Mouse (Mus musculus) adrenal gland, adult 2 months (tissue): ENCODE measurements around the gene Frmd4a. TPM values are rescaled to one million over a fixed set of nuclear protein-coding genes. Genes with fewer than 3 reads are reported as not detected.

Experiments used
- DNase-seq: peaks from one replicate; pipeline ENCODE4 v3.0.0; 2021
- polyA plus RNA-seq: library from polyadenylated mRNA; depleted of rRNA; stranded (reverse); fragments of >200 nt; gene quantifications from 2 replicates; pipeline ENCODE4 v1.2.3, GENCODE M21; 2012
- total RNA-seq, 2 experiments: library from RNA; stranded (reverse); gene quantifications; 2 replicates each; pipeline ENCODE4 v1.2.3; 2021

The Frmd4a gene
- total and polyA plus RNA-seq, 3 experiments = 9.8 to 15.8 (median 11.4) TPM

- peak; percentile 33 for DNase-seq
Measured at GRCm38 (mm10) chr2:4286390-4286901, 268.9 kb downstream of the Frmd4a start.

GRCm38 (mm10) chr2:4290475-4290874 is 273.0 kb downstream of the Frmd4a start:
- DNase-seq = no peak

DNA sequence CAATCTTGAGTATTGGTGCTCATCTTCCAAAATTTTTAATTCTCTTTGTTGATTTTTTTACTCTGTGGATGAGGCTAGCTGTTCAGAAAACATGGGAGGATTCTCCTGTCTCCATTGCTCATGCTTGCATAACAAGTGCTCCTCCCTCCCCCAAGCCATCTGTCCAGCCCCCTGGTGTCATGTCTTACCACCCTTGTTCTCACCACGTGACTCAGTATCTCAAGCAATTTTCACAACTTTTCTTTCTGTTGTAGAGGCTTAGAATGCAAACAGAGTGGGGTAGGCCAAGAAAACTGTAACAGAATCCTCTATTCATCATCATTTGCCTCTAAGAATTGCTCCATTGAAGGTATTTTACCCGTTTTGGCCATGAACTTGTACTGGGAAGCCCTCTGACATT is 273.6 kb downstream of the Frmd4a start:
- DNase-seq = no peak

DNA sequence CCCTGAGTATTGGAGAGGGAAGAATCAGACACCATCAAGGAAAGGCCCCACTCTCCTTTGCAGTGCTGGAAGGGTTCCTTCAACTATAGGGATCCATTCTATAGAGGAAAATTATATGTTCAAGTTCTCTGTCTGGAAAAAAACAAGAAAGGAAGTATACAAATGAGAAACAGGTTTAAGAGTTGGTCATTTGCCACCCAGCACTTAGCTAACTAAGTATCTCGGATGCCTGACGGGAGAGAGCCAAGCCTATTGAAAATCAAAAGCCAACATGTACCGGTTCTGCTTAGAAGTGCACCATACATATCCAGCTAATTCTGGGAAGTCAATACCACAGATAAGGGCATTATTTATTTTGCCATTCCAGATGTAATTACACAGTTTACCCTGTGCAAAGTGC is 274.2 kb downstream of the Frmd4a start:
- no peak for DNase-seq

- DNase-seq = no peak
Measured at GRCm38 (mm10) chr2:4293726-4294125, 276.2 kb downstream of the Frmd4a start.

DNA sequence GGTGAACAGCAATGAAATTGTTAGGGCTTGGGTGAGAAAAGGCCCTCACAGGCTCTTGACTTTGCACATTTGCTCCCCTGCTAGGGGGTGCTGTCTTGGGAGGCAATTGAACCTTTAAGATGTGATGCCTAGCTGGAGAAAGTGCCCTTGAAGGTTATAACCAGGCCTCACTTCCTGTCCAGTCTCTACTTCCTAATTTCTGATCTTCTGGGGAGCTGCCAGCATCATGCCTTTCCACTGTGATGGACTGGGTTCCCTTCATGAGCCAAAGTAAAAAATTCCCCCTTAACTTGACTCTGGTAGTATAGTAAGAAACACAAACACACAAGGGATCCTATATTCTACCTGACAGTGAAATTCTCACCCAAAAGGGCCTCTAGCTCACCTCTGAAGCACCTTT is 278.1 kb downstream of the Frmd4a start:
- DNase-seq = no peak

DNA sequence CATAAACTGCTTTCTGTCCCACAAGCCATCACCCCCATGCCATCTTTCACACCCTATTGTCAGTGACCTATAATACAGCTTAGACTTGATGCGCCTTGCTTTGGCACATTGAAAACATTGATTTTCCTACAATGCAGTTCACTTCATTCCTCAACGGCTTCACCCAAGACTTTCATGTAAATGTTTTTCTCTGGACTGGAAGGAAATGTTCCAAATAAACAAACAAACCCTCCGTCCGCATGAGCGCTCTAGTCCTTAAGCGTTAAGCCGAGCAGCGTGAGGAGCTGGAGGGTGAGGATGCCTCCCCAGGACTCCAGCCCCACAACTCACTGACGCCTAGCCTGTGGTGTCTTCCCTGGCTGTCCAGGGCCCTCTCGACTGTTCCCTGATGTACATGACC is 279.4 kb downstream of the Frmd4a start:
- no peak for DNase-seq

- no peak for DNase-seq
Measured at GRCm38 (mm10) chr2:4298325-4299215, 281.1 kb downstream of the Frmd4a start.

DNA sequence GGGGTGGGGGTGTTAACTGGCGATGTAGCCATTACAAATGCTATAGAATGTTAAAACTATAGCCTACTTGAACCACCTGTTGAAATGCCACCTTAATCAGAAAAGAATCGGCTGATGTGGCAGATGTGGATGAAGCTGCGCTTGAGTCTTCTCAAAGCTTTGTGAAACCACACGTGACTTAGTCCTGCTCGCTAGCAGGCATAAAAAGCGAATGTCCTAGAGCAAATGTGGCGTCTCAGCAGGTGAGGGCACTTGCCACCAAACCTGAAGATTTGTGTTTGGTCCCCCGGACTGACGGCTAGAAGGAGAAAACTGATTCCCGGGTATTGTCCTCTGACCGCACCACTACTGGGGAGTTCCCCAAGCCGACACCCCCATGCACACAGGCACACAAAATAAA is 282.1 kb downstream of the Frmd4a start:
- DNase-seq = no peak

- DNase-seq = peak; percentile 5
Measured at GRCm38 (mm10) chr2:4300383-4300811, 282.9 kb downstream of the Frmd4a start.

DNA sequence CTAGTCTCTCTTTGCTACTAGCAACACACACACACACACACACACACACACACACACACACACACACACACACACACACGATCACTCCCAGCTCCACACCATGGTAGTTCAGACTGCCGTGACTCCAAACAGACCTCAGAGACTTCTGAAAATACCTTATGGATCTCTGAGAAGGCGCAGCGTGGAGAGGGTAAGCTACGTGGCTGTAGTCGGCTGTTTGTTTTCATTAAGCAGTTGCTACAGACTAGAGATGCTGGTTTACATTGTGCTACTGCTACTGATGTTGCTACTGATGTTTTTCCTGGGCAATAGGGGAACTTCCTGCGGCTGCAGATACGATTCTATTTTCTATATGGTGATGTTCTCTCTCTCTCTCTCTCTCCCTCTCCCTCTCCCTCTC is 283.3 kb downstream of the Frmd4a start:
- DNase-seq = no peak

DNA sequence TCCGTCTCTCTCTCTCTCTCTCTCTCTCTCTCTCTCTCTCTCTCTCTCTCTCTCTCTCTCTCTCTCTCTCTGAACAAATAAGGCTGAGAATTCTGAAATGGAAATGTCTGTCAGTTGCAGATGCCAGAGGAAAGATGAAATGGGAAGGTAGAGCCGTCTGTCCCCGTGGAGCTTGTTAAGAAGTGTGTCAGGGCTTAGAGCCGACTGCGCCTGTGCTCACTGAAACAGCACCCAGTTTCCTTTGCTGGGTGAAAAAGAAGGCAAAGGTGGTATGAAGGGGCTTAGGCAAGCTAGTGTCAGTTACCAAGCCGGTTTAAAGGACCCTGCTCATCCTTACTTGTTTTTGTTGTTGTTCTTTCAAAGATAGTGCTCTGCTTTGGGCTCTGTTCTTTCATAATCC is 283.7 kb downstream of the Frmd4a start:
- no peak for DNase-seq

- DNase-seq = no peak
Measured at GRCm38 (mm10) chr2:4301692-4302091, 284.2 kb downstream of the Frmd4a start.

GRCm38 (mm10) chr2:4302119-4302518 is 284.6 kb downstream of the Frmd4a start:
- DNase-seq = no peak

- DNase-seq = no peak
Measured at GRCm38 (mm10) chr2:4307076-4307475, 289.6 kb downstream of the Frmd4a start.

GRCm38 (mm10) chr2:4314545-4314944 is 297.0 kb downstream of the Frmd4a start:
- DNase-seq = no peak

DNA sequence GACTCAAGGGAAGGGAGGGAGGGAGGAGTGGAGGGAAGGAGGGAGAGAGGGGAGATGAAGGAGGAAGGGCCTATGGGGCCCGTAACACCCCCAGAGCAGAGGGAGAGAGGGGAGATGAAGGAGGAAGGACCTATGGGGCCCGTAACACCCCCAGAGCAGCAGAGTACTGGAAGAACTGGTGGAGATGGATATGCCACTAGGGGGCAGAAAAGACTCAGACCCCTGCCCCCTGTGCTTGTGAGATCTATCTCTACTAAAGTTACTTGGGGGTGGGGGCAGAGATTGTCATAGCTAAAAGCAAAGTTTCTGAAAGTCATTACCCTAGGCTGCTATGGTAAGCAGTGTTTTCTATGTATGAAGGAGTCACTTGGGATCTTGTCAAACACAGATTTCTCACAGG is 299.1 kb downstream of the Frmd4a start:
- peak; percentile 11 for DNase-seq

- DNase-seq = peak; percentile 57
Measured at GRCm38 (mm10) chr2:4318134-4318533, 300.6 kb downstream of the Frmd4a start.

DNA sequence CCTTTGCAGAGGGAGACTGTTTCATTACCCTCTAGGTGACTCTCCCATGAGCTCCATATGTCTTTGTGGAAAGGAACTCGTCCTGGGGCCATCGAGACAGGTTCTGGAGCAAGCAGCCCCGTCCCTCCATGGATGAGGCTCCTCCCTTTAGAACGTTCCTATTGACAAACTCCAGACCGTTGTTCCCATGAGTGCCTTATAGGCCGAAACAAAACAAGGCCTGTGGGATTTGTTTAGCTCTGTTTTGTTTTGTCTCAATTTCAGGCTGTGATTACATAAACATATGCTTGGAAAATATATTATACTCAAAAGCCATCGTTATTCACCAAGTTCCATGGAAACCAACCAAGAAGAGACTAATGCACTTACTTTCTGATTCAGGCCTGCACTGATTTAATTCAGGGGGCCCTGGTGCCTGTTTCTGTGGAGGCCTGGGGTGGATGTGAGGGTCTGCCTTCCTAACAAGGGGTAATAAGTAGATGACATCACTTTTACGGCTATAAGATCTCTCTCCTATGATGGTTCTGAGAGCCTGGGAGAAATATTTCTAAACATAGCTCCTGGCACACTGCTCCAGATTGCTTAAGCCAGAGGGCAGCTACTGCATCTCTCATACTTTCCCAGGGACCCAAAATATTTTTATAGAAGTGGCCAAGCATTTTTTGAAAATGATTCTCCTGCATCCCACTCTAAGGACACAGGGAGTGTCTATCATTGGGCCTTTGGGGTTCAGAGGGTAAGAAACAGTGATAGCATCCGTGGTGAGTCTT is 308.9 kb downstream of the Frmd4a start:
- DNase-seq = no peak

DNA sequence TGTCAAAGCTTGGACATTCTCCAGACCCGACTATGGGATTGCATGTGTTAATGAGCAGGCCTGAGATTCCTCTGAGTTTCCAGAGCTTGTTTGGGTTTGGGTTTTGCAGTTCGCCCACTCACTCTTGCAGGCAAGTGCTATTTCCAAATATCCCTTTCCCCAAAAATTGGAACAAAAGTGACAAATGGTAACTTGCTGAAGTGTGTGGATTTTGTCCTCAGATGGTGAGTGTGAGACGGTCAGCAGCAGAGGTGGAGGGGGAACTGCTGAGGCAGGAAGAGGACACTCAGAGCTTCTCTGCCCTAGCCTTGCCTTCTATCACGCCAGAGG is 309.5 kb downstream of the Frmd4a start:
- DNase-seq = no peak

GRCm38 (mm10) chr2:4332441-4332840 is 314.9 kb downstream of the Frmd4a start:
- DNase-seq = no peak

- no peak for DNase-seq
Measured at GRCm38 (mm10) chr2:4334201-4334600, 316.7 kb downstream of the Frmd4a start.

DNA sequence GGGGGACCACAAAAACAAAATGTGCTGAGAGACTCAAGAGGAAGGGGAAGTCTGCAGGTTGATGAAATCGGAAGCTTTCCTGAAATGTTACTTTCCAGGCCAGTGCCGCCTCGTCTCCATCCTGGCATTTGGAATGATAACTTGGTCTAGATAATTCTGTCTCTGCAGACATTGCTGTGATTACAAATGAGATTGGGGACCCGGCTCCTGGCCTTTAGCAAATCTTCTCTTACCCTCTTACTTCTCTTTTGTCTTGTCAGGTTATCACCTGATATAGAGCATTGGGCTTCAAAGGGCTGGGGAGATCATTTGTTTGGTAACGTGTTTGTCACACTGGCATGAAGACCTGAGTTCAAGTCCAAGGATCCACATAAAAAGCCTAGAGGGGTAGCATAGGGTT is 317.4 kb downstream of the Frmd4a start:
- DNase-seq = no peak
